ENCODE assay signal across 8 mouse cellular contexts in the genomic region with DNA sequence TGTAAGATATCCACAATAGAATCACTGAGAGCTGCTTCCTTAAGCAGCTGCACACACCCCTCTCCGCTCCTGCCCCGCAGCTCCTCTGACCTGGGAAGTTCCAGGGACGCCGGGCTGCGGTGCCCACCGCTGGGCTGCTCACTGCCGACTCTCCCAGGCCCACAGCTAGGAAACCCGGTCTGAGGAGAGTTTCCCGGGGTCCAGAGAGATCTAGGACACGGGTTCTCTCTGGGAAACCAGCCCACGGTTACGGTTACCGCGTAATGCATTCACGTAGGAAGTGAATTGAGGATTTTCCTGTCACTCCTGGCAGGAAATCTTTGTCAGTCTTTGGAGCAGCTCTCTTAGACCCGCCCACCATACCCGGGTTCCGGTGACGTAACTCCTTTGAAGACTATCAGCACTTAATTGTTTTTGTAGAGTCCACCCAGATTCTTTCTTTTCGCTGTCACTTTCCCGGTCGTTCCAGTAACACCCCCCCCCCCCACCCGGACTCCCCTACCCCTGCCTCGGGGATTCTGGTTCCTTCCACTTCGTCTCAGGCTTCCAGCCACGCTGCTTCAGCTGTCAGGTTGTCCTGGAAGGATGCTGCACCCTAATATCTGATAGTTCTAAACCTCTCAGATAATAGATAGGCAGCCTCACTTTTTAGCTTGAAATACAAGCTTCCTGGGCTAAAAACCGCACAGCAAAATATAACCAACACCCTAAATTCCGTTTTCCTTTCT. TPM values are rescaled to one million over a fixed set of nuclear protein-coding genes. Genes with fewer than 3 reads are reported as not detected.
DNase-seq lines count a peak whose midpoint lies in the region; ATAC-seq lines count a peak whose summit lies in the region.

No protein-coding gene starts in this region.

- no peaks in the 10 kb centered on the region for H3K9me3 ChIP-seq in forebrain, embryonic 10.5 days
- no peaks in the 10 kb centered on the region for H3K9me3 ChIP-seq in heart, embryonic 14.5 days (ENCODE audit: control insufficient read depth, low read length)
- H3K9me3 ChIP-seq in liver, embryonic 11.5 days (ENCODE audit: control insufficient read depth, low read length): no peaks in the 10 kb centered on the region

- no peaks in the 10 kb centered on the region for H3K27me3 ChIP-seq in forebrain, embryonic 10.5 days (ENCODE audit: poor library complexity, severe bottlenecking)
- H3K27me3 ChIP-seq in heart, embryonic 14.5 days (ENCODE audit: control insufficient read depth, insufficient read depth, low read length): no peaks in the 10 kb centered on the region
- H3K27me3 ChIP-seq in liver, embryonic 11.5 days (replicated peaks; ENCODE audit: control insufficient read depth, insufficient read depth, low read length): no peaks in the 10 kb centered on the region

- peak overlapping the region; percentile 63 for H3K4me2 ChIP-seq in heart, embryonic 14.5 days (ENCODE audit: low read length)
- H3K4me2 ChIP-seq in liver, embryonic 11.5 days: peak overlapping the region; percentile 66

- DNase-seq in CD4-positive, CD25-positive, alpha-beta regulatory T cell, adult 2 months (ENCODE audit: low read depth, low spot score): peak; percentile 62
- DNase-seq in brain, embryonic 18.5 days (ENCODE audit: low read depth, low spot score): peak; percentile 84
- DNase-seq in forebrain, embryonic 10.5 days (ENCODE audit: extremely low spot score, low spot score): peak; percentile 79
- DNase-seq in kidney, postnatal 10 days: peak; percentile 85
- peak; percentile 70 for DNase-seq in liver, embryonic 11.5 days (ENCODE audit: low spot score)
- DNase-seq in naive thymus-derived CD4-positive, alpha-beta T cell, adult 2 months (ENCODE audit: low read depth): peak; percentile 18
- DNase-seq in telencephalon, adult 2 months (ENCODE audit: low read depth, low spot score): peak; percentile 84

- peak overlapping the region; percentile 91 for H3K27ac ChIP-seq in forebrain, embryonic 10.5 days
- H3K27ac ChIP-seq in heart, embryonic 14.5 days (replicated peaks in 1 of 2; ENCODE audit: control insufficient read depth in 1 of 2, insufficient read depth in 1 of 2, low read depth in 2 of 2, low read length in 2 of 2): peak overlapping the region; percentile 85 to 94
- H3K27ac ChIP-seq in liver, embryonic 11.5 days (ENCODE audit: low read depth, low read length): no peak overlapping the region; the same call in 1 of the 2 replicates

- ATAC-seq in heart, embryonic 14.5 days (ENCODE audit: insufficient number of reproducible peaks, insufficient read depth, low FRiP score, low read depth): peak; percentile 90
- ATAC-seq in liver, embryonic 11.5 days (replicated peaks; ENCODE audit: low FRiP score): peak; percentile 89

- peak overlapping the region; percentile 72 for H3K4me3 ChIP-seq in forebrain, embryonic 10.5 days
- peak overlapping the region; percentile 77 to 91 for H3K4me3 ChIP-seq in heart, embryonic 14.5 days (ENCODE audit: control insufficient read depth in 1 of 2, insufficient read depth in 1 of 2, low read depth in 1 of 2, low read length in 2 of 2)
- H3K4me3 ChIP-seq in liver, embryonic 11.5 days (ENCODE audit: low read depth, low read length): peak overlapping the region; percentile 70

- 1% methylated on average over 28 of the region's 28 CpGs for WGBS in forebrain, embryonic 10.5 days
- WGBS in heart, embryonic 14.5 days: 2% methylated on average over 28 of the region's 28 CpGs
- WGBS in liver, embryonic 11.5 days: 2% methylated on average over 28 of the region's 28 CpGs

- H3K36me3 ChIP-seq in forebrain, embryonic 10.5 days (replicated peaks): peaks cover 14% of the 10 kb centered on the region
- no peaks in the 10 kb centered on the region for H3K36me3 ChIP-seq in heart, embryonic 14.5 days (ENCODE audit: control insufficient read depth, insufficient read depth, low read length)
- no peaks in the 10 kb centered on the region for H3K36me3 ChIP-seq in liver, embryonic 11.5 days (ENCODE audit: control insufficient read depth, insufficient read depth, low read length)

- peak overlapping the region; percentile 92 for H3K9ac ChIP-seq in heart, embryonic 14.5 days (ENCODE audit: low read length)
- peak overlapping the region; percentile 66 for H3K9ac ChIP-seq in liver, embryonic 11.5 days (ENCODE audit: low read depth, low read length)

- peaks cover 7% of the 10 kb centered on the region for H3K4me1 ChIP-seq in forebrain, embryonic 10.5 days
- H3K4me1 ChIP-seq in heart, embryonic 14.5 days (ENCODE audit: control insufficient read depth in 2 of 2, insufficient read depth in 2 of 2, low read length in 2 of 2): no peaks in the 10 kb centered on the region
- H3K4me1 ChIP-seq in liver, embryonic 11.5 days (replicated peaks; ENCODE audit: control insufficient read depth, insufficient read depth, low read length): no peaks in the 10 kb centered on the region

RNA-seq across cellular contexts. Expression of gene Zfp945, which starts 49.3 kb away (rescaled TPM):
- 19.2 and 20.1 TPM in 2 replicates for polyA plus RNA-seq in forebrain, embryonic 10.5 days (2016; fragmentation: Nextera tagmentation; extraction: Ambion mirVana)
- polyA plus RNA-seq in heart, embryonic 14.5 days (2014; fragmentation: Nextera tagmentation; extraction: Ambion mirVana): 18.7 and 19.1 TPM in 2 replicates
- polyA plus RNA-seq in liver, embryonic 11.5 days (2014; fragmentation: Nextera tagmentation; extraction: Ambion mirVana): 6.6 and 7.8 TPM in 2 replicates

Comparison
In these comparisons a context has a peak if more than half of its experiments do, and no peak if none do; other contexts are left out.
1. DNase-seq: peak in every context shown above with its lines; median percentile 85 in kidney, postnatal 10 days; 84 in brain, embryonic 18.5 days; 84 in telencephalon, adult 2 months; 79 in forebrain, embryonic 10.5 days; 70 in liver, embryonic 11.5 days; 62 in CD4-positive, CD25-positive, alpha-beta regulatory T cell, adult 2 months; 18 in naive thymus-derived CD4-positive, alpha-beta T cell, adult 2 months.